Mouse (Mus musculus) midbrain, postnatal 0 days (tissue): ENCODE results near the gene Susd6. TPM values are rescaled to one million over a fixed set of nuclear protein-coding genes. Genes with fewer than 3 reads are reported as not detected.

Experiments used
- ATAC-seq: fragments of 200-750 bp; cut with Nextera tagmentation; 2 replicates; pipeline ENCODE4 v1.8.0; 2017; ENCODE audit warnings: moderate number of reproducible peaks, mild to moderate bottlenecking, moderate TSS enrichment, moderate library complexity; ENCODE audit not compliant: low FRiP score
- DNase-seq: peaks from one replicate; pipeline ENCODE4 v3.0.0-alpha.2; 2015; ENCODE audit warnings: low spot score
- H3K27ac ChIP-seq: fragments of 300-500 bp; sonication (generic); 2 replicates; pipeline ENCODE4 v1.5.1; 2014; ENCODE audit warnings: low read depth, mild to moderate bottlenecking, low read length, mixed read lengths
- H3K27me3 ChIP-seq: fragments of 300-500 bp; sonication (generic); 2 replicates; pipeline ENCODE4 v1.6.1; 2014; ENCODE audit warnings: low read length, control low read depth, mixed read lengths; ENCODE audit not compliant: insufficient read depth
- H3K36me3 ChIP-seq: fragments of 300-500 bp; sonication (generic); 2 replicates; pipeline ENCODE4 v1.6.1; 2014; ENCODE audit warnings: low read length, control low read depth, mixed read lengths; ENCODE audit not compliant: insufficient read depth
- H3K4me1 ChIP-seq: fragments of 300-500 bp; sonication (generic); 2 replicates; pipeline ENCODE4 v1.6.1; 2014; ENCODE audit warnings: mild to moderate bottlenecking, control low read depth, antibody characterized with exemption, low read length, mixed read lengths; ENCODE audit not compliant: insufficient read depth
- H3K4me2 ChIP-seq: fragments of 300-500 bp; sonication (generic); 2 replicates; pipeline ENCODE4 v1.6.1; 2014; ENCODE audit warnings: low read depth, mild to moderate bottlenecking, low read length, mixed read lengths; ENCODE audit not compliant: poor library complexity, severe bottlenecking
- H3K4me3 ChIP-seq: fragments of 300-500 bp; sonication (generic); 2 replicates; pipeline ENCODE4 v1.5.1; 2014; ENCODE audit warnings: low read depth, mild to moderate bottlenecking, low read length, moderate library complexity
- H3K9ac ChIP-seq: fragments of 300-500 bp; sonication (generic); replicated peaks from 2 replicates; pipeline ENCODE4 v1.6.1; 2014; ENCODE audit warnings: mild to moderate bottlenecking, low read length, moderate library complexity, mixed read lengths; ENCODE audit not compliant: poor library complexity, severe bottlenecking
- H3K9me3 ChIP-seq: fragments of 300-500 bp; sonication (generic); 2 replicates; pipeline ENCODE4 v1.6.1; 2016; ENCODE audit warnings: low read length, control low read depth
- CTCF ChIP-seq: IDR thresholded peaks from 2 replicates; pipeline ENCODE4 v1.5.1; 2016; ENCODE audit warnings: antibody characterized with exemption, mild to moderate bottlenecking
- WGBS: fragments of 180-500 bp; shearing (Covaris S2); extraction: QIAGEN DNeasy Blood & Tissue Kit; methylation state at CpG from one replicate; pipeline ENCODE4 v1.1.7; 2014; 5-methylcytosine and 5-hydroxymethylcytosine counted together
- polyA plus RNA-seq: library from polyadenylated mRNA; unstranded; fragments of >200 nt; fragmentation: Nextera tagmentation; extraction: Ambion mirVana; gene quantifications from 2 replicates; pipeline ENCODE4 v1.2.1, GENCODE M21; 2015
- total RNA-seq: library from RNA; depleted of rRNA; stranded (reverse); fragments of >200 nt; gene quantifications from 2 replicates; pipeline ENCODE4 v1.2.3, GENCODE M21; 2014

Gene Susd6
- total and polyA plus RNA-seq, 2 experiments from 2014 or later, result 7.4 to 17.3 TPM

DNA sequence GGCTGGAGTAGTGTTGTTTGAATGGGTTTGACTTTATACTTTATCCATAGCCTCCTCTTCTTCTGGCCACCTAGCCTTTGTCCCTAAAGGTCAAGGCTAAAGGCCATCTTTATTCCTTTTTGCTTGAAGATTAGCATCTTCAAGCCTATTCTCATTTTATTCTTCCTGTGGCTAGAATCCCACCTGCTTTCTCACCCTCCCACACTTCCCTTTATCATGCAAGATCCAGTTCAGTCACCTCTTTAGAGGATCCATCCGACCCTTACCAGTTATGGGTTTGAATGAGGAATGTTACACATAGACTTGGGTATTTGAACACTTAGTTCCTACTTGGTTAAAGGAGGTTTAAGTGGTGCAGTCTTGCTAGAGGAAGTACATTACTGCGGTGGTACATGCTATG, 48.5 kb downstream of the Susd6 start:
- no peak overlapping the region for H3K4me3 ChIP-seq
- no peak overlapping the region for H3K9ac ChIP-seq
- no peaks in the 10 kb centered on the region for H3K9me3 ChIP-seq
- no peak for ATAC-seq
- H3K4me1 ChIP-seq, result no peaks in the 10 kb centered on the region
- no peaks in the 10 kb centered on the region for H3K36me3 ChIP-seq
- H3K27ac ChIP-seq, result no peak overlapping the region
- TF ChIP-seq CTCF, result no peak
- H3K4me2 ChIP-seq, result no peak overlapping the region
- 89% methylated on average over 2 of the region's 2 CpGs for WGBS
- no peak for DNase-seq
- H3K27me3 ChIP-seq, result no peaks in the 10 kb centered on the region

DNA sequence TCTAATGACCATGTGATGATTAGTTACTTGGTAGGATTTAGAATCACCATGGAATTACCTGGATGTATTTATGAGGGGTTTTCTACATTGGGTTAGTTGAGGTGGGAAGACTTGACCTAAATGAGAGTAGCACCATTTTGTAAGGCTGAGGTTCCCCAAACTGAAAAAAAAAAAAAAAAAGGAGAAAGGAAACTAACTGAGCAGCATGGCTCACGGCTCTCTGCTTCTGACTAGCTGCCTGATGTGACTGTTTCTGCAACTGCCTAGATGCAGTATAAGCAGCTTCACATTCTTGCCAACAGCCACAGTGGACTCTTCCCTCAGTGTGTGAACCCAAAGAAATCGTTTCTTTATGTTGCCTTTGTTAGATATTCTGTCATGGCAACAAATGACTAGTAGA, 49.3 kb downstream of the Susd6 start:
- 62% methylated on average over 2 of the region's 2 CpGs for WGBS
- no peak for ATAC-seq
- H3K4me3 ChIP-seq, result no peak overlapping the region
- TF ChIP-seq CTCF, result no peak
- no peak overlapping the region for H3K9ac ChIP-seq
- no peak for DNase-seq
- no peaks in the 10 kb centered on the region for H3K27me3 ChIP-seq
- no peak overlapping the region for H3K4me2 ChIP-seq
- H3K36me3 ChIP-seq, result no peaks in the 10 kb centered on the region
- no peaks in the 10 kb centered on the region for H3K9me3 ChIP-seq
- no peak overlapping the region for H3K27ac ChIP-seq
- no peaks in the 10 kb centered on the region for H3K4me1 ChIP-seq

DNA sequence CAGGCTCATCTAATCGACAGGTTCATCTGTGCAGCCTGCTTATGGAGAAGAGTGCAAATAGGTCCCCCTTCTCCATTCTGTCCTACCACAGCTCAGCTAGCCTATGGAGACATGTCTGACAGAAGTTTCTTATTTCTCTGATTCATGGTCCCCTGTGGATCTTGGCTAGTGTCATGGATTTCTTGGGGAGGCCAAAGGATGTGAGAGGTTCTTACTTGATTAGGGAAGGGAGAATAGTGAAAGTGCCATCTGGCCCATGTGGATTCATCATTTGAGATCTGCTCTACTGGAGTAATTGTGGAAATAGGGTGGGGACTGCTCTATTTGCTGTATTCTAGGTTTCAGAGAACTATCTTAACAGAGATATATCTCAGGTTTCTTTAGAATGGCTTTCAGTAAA, 51.3 kb downstream of the Susd6 start:
- Histone ChIP-seq H3K4me3 (no peak overlapping the region), H3K27me3 (no peaks in the 10 kb centered on the region), H3K27ac (no peak overlapping the region), H3K4me2 (no peak overlapping the region), H3K9me3 (no peaks in the 10 kb centered on the region), H3K4me1 (no peaks in the 10 kb centered on the region), H3K9ac (no peak overlapping the region), H3K36me3 (no peaks in the 10 kb centered on the region)
- DNase-seq (peak; percentile 22), ATAC-seq (no peak)
- 95% methylated on average over 1 of the region's 1 CpGs for WGBS
- no peak for TF ChIP-seq CTCF

DNA sequence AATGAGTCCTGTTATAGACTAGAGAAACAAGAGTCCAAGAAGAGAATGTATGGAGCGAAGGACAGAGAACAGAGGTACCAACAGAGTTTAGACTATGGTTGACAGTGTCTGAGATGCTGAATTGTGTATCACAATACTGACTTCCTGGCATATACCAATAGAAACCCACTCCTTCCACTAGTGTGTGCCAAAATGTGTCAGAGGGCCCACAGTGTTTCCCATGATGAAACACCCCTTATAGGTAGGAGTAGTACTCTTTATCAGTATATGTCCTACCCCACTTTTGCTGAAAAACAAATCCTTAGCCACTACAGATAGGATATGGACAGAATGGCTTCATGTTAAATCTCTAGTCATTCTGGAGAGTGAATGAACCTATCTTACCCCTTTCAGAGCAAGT, 52.3 kb downstream of the Susd6 start:
- no peaks in the 10 kb centered on the region for H3K36me3 ChIP-seq
- H3K4me1 ChIP-seq, result no peaks in the 10 kb centered on the region
- no peak for TF ChIP-seq CTCF
- no peak overlapping the region for H3K9ac ChIP-seq
- 100% methylated on average over 1 of the region's 1 CpGs for WGBS
- H3K9me3 ChIP-seq, result no peaks in the 10 kb centered on the region
- no peaks in the 10 kb centered on the region for H3K27me3 ChIP-seq
- ATAC-seq (no peak), DNase-seq (no peak)
- no peak overlapping the region for H3K4me2 ChIP-seq
- H3K27ac ChIP-seq, result no peak overlapping the region
- no peak overlapping the region for H3K4me3 ChIP-seq

DNA sequence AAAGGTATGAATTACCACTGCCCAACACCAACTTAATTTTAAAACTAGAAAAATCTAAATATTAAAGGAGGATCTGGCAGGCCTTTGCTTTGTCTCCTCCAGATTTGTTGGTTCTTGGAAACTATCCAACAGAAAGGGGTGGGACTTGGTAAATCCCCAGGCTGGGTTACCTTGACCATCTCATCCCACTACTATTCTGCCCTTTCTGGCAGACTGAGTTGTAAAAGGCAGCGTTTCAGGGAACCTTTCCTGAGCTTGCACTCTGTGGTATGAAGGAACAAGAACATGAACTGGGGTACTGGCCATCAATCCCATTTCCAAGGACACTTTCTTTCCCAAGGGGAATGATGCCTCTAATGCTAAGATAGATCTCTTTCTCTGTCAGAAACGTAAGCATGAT, 52.9 kb downstream of the Susd6 start:
- Histone ChIP-seq H3K4me1 (no peaks in the 10 kb centered on the region), H3K4me2 (no peak overlapping the region), H3K27ac (no peak overlapping the region), H3K36me3 (no peaks in the 10 kb centered on the region), H3K9ac (no peak overlapping the region), H3K4me3 (no peak overlapping the region), H3K27me3 (no peaks in the 10 kb centered on the region), H3K9me3 (no peaks in the 10 kb centered on the region)
- no peak for ATAC-seq
- no peak for DNase-seq
- WGBS, result 63% methylated on average over 2 of the region's 2 CpGs
- no peak for TF ChIP-seq CTCF

DNA sequence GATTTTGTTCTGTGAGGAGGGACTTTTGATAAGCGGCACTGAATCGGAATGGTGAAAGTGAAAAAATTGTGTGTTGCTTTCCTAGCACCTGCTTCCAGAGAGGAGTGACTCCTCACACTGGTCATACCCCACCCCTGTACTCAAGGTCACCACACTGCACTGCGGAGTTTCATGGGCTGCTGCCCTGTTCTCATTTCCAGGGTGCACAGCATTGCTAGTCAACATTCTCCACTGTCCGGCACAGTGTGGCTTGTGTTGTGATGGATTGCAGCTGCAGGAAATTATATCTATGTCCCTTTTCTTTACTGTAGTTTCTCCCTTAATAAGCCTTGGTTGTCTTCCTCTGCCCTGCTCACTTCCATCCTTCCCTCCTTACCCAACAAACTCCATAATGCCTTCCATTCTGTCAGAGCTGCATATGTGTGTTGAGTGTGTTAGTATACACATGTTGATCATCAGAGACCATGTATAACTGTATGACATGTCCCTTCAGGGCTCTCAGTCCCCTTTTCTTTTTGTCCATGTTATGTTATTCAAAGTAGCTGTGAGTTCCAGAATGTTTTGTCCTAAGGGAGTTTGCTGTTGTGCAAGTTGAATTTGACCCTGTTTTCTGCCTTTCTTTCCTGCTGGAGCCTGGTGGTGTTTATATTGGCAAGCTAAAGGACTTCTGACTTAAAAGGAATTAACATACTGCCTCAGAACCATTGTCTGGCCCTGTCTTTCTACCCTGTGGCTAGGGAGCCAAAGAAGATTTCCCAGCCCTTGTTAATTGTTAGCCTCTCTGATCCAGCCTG, 53.5 kb downstream of the Susd6 start:
- H3K4me1 ChIP-seq, result no peaks in the 10 kb centered on the region
- H3K36me3 ChIP-seq, result no peaks in the 10 kb centered on the region
- ATAC-seq, result no peak
- H3K27ac ChIP-seq, result 0 out of 2 replicates have a peak overlapping the region, but pooled peaks have one; percentile 38
- H3K9me3 ChIP-seq, result no peaks in the 10 kb centered on the region
- TF ChIP-seq CTCF, result no peak
- no peak overlapping the region for H3K9ac ChIP-seq
- 80% methylated on average over 4 of the region's 4 CpGs for WGBS
- H3K27me3 ChIP-seq, result no peaks in the 10 kb centered on the region
- no peak overlapping the region for H3K4me3 ChIP-seq
- peak; percentile 38 for DNase-seq
- H3K4me2 ChIP-seq, result no peak overlapping the region
